Mouse (Mus musculus) layer of hippocampus, adult 2 months (tissue): ENCODE results near the gene Anxa5. TPM values are rescaled to one million over a fixed set of nuclear protein-coding genes. Genes with fewer than 3 reads are reported as not detected.
A peak's percentile ranks its signal among the peaks of the same experiment; 100 is the strongest.

Experiments used
- DNase-seq, 2 experiments: peaks; one replicate each; pipeline ENCODE4 v3.0.0; 2022; ENCODE audit warnings: low spot score in 2 of 2
- H3K27ac ChIP-seq: fragments of 200-600 bp; 2 replicates; pipeline ENCODE4 v1.8.1; 2022
- H3K4me3 ChIP-seq: fragments of 200-600 bp; 2 replicates; pipeline ENCODE4 v1.8.1; 2022; ENCODE audit warnings: mild to moderate bottlenecking
- CTCF ChIP-seq: fragments of 200-600 bp; conservative IDR thresholded peaks from 2 replicates; pipeline ENCODE4 v1.8.1; 2022; ENCODE audit warnings: antibody characterized with exemption, mild to moderate bottlenecking, moderate library complexity
- total RNA-seq, 2 experiments: library from RNA; stranded (reverse); gene quantifications; 2 replicates each; pipeline ENCODE4 v1.2.3; 2021

Gene Anxa5
- total RNA-seq, 2 experiments from 2014 or later, result 48.6 to 53.4 TPM

DNA sequence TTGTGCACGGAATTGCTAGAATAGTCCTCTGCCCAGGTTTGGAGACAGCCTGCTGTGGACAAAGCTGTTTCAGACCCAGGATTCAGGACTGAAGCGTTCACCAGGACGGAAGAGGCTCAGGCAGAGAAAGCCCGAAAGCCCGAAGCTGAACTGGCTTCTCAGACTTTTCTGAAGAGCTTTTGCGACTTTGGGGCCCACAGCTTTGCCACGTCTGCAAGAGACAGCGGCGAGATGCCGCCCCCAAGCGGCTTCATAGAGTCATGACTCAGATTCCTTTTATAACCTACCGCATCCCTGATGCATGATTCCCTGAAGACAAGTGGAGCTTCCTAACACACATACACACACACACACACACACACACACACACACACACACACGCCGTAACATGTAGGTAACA lies 21.1 kb upstream of the Anxa5 start:
- no peak overlapping the region for H3K4me3 ChIP-seq
- H3K27ac ChIP-seq, result no peak overlapping the region
- peak; percentile 77 for TF ChIP-seq CTCF
- DNase-seq, result peak; percentile 55 to 72

DNA sequence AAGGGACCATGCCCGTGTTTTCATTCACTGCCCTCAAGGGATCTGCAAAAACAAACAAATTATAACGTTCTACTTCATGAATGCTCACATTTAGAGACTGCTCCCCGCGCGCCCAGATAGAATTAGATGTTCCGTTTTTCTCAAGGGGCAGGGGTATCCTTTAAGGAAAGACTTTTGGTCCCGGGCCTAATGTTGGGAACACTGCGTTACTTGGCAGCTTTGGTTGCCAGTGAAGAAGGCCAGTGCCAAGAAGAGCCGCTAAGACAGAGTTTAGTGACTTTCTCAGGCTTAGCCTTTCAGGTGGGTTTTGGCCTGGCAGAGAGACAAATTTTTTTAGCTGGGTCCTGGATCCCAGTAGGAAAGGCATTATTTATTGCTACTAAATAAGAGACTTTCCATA lies 20.6 kb upstream of the Anxa5 start:
- no peak for DNase-seq
- no peak for TF ChIP-seq CTCF
- Histone ChIP-seq H3K27ac (no peak overlapping the region), H3K4me3 (no peak overlapping the region)

DNA sequence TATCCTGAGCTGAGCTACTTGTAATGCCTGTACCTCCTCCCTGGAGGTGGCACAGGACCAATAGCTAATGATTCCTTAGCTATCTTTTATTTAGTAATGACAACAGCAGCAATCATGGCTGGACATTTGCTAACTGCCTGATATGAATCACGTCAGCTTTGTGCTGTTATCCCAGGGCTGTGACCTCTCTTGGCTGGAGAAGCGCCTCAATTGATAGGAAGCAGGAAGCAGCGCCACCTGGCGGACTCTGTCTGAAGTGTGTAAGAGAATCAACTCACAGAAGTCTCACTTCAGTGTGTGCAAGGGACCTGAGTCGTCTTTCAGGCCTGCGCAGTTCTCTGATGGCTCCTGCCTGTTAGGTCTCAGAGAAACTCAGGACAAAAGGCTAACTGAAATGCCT lies 19.7 kb upstream of the Anxa5 start:
- Histone ChIP-seq H3K4me3 (peak overlapping the region; percentile 37), H3K27ac (0 out of 2 replicates have a peak overlapping the region, but pooled peaks have one; percentile 8)
- DNase-seq, result peak; percentile 74 to 86
- peak; percentile 95 for TF ChIP-seq CTCF

DNA sequence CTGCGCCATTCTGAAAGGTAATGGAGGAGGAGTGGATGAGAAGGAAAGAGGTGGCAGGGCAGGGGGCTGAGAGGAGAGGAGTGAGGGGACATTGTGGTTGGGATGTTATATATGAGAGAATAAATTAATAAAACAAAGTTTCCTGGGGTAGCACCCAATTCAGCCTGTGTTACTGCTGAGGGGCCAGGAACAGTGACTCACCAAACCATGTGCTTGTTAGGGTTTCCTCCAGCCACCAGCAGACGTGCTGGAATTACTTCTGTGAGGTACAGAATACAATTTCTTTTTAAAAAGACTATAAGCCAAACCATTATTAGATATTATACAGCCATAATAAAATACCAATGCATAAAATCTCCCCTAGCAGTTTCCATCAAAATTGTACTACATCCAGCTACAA lies 18.9 kb upstream of the Anxa5 start:
- no peak overlapping the region for H3K27ac ChIP-seq
- no peak for TF ChIP-seq CTCF

DNA sequence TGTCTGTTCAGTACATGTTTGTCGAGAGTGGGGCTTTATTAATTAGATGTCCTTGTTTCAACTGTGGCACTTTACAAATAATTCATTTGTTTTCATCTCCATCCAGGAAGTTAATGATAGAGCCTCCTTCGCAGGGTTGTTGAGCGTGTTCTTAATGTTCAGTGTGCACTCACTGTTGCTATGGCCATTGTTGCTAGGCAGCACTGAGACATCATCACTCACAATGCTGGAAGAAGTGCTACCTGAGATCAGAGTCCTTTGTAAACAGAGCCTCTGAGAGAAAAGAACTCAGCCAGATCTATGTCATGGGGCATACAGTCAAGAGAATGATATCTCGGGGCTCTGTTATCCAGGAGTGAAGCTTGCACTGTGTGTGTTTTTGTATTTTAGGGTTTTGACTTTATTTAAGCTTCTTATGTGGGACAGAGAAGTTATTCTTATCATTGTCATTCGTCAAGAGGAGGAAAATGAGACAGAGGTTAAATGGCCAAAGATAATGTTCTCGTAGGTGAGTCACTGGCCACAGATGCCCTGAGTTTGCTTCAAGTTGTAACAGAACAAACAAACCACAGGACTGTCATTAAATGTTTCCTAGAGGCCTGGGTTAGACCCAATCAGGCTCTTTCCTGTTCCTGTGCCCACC lies 18.1 kb upstream of the Anxa5 start:
- Histone ChIP-seq H3K27ac (no peak overlapping the region), H3K4me3 (no peak overlapping the region)
- DNase-seq, result no peak
- TF ChIP-seq CTCF, result no peak

More for the DNA sequence above, 18.9 kb upstream of the Anxa5 start:
- no peak overlapping the region for H3K4me3 ChIP-seq
- no peak for DNase-seq

DNA sequence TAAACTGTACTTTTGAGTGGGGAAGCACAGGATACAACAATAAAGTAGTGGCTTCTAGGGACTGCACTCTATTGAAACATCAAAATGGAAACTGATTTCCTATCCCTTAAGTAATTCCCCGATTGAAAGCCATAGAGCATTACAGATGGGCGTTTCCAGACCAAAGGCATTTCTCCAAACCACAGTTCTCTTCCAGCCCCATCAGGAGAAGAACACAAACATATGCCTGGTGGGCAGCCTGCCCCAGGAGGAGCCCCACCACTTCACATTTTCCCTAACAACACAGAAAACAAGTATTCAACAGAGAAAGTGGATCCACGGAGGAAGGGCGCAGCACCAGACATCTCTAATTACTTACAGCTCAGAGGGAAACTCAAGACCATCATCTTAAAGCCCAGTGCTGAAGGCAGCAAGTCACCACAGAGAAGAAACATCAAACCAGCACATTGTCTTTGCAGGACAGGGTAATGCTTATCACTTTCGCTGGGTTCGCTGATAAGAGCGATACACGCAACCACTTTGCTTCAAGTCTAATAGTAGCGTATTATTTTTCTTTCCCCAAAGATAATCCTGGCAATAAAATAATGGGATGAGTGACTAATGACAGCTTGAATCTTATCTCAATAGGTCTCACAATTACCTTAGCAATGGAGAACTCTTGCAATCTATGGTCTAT lies 17.2 kb upstream of the Anxa5 start:
- Histone ChIP-seq H3K27ac (no peak overlapping the region), H3K4me3 (no peak overlapping the region)
- TF ChIP-seq CTCF, result no peak
- DNase-seq, result no peak

DNA sequence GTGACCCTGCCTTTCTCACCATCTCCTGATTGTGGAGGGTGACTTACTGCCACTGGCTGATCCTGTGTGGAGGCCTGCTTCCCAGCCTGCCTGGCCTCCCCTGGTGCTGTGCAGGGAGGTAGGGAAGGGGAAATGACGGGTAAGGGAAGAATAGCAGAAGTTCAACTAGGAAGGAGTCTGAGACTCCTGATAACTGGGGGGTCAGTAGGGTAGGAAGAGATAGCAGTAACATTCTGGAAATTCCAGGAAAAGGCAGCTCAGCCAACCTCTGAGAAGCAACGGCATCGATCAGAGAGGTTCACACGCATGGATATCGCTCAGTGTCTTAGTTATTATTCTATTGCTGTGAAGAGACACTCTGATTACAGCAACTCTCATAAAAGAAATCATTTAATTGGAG lies 15.8 kb upstream of the Anxa5 start:
- DNase-seq, result no peak
- Histone ChIP-seq H3K4me3 (no peak overlapping the region), H3K27ac (no peak overlapping the region)
- TF ChIP-seq CTCF, result no peak

DNA sequence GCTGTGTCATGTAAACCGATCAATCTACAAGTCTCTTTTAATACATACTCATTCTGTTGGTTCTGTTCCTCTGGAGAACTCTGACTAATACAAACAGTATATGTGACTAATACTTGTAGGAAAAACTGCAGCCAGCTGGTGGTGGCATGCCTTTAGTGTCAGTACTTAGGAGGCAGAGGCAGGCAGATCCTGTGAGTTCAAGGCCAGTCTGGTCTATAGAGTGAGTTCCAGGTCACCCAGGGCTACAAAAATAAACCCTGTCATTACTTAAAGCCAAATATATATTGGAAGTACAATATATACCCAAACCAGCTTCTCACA lies 13.9 kb upstream of the Anxa5 start:
- no peak overlapping the region for H3K27ac ChIP-seq
- TF ChIP-seq CTCF, result no peak
- no peak for DNase-seq
- H3K4me3 ChIP-seq, result no peak overlapping the region

DNA sequence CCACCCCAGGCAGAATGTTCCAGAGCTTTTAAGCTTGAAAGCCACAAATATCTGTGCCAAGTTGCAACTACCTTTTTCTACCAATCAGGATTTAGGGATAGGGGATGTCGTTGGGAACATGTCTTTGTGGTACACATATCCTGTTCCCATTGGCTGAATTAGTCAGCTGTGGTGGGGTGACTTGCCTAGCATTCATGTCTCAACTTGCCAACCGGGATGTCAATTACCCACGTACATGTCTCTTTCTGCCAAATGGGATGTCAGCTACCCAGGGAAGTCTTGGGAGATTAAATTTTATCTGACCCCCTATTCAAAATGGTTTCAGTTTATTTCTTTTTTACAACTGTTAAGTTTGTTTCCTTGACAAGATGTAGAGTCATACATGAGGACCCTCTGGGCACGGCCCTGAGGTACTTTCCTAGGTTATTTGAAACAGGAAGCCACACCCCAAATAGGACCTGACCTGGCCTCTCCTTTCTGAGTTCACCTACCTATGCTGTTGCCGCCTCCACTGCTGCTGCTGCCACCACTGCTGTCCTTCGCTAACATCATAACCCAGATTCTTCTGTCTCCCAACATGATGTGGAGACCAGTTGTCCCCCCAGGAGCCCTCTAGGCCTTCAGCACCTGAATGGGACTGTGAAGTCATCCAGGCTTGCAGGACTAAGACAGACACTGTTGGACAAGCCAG lies 13.3 kb upstream of the Anxa5 start:
- no peak for TF ChIP-seq CTCF
- no peak overlapping the region for H3K4me3 ChIP-seq
- no peak for DNase-seq
- no peak overlapping the region for H3K27ac ChIP-seq

DNA sequence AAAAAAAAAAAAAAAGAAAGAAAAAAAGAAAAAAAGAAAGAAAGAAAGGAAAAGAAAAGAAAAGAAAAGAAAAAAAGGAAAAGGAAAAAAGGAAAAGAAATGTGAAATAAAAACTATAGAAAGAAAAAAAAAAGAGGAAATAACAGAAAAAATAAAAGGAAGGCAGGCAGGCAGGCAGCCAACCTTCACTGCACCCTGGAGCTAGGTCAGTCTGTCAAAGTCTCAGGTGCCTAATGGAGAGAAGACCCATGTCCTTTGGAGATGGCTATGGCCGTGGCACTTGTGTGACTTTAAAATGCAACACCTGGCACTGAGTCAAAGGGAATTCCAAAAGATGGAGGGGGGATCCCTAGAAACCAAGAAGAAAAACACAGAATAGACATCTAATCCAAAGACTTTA lies 12.7 kb upstream of the Anxa5 start:
- no peak for TF ChIP-seq CTCF
- H3K27ac ChIP-seq, result no peak overlapping the region
- no peak for DNase-seq
- no peak overlapping the region for H3K4me3 ChIP-seq

DNA sequence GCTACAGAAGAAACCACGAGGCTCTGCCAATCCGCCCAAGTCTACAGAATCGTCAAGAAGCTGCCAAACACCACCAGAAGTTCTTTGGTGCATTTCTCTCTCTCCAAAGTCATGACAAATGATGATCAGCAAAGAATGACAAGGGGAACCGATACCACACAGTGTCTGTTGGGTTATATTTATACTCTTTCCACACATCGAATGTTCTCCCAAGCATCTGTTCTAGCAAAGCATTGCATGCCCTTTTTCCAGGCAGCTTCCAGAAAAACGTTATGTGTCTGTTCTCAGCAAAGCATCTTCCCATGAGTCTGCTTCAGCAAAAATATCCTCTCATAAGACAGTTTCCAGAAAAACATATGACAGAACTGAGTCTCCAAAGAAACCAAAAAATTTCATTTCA lies 11.2 kb upstream of the Anxa5 start:
- TF ChIP-seq CTCF, result no peak
- Histone ChIP-seq H3K27ac (no peak overlapping the region), H3K4me3 (no peak overlapping the region)
- no peak for DNase-seq

DNA sequence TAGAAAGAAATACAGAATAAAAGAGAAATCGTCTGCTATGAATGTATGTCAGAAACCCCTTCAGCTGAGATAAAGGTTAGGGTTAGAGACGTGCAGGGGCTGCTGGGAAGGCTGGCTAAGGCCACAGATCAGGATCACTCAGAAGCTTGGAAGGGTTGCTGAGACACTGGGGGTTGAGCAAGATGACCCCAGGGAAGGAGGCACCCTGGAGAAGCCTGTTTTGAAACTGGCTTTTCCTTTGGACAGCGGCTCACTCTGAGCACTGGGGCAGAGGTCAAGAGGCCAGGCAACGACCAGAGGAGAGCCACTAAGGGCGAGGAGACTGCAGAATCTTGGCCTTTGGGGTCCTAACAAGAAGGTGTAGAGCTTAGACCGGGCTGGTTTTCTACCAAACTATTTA lies 10.5 kb upstream of the Anxa5 start:
- Histone ChIP-seq H3K27ac (no peak overlapping the region), H3K4me3 (no peak overlapping the region)
- no peak for DNase-seq
- no peak for TF ChIP-seq CTCF

DNA sequence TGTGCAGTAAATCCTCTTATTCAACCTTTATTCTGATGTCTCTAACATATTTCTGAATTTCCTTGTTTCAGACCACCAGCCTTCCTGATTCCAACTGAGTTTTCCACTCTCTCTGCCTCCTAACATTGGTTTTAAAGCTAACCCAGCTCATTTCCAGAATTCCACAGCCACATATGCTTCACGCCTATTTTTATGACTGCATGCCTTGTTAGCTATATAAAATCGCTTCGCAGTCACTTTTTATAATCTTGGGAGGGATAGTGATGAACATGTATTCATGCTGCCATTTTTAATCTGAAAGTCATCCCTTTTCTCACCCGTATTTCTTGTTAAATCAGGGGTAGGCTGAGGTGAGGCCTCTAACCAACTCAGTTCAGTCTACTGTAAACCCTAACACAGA lies 8.6 kb upstream of the Anxa5 start:
- H3K27ac ChIP-seq, result no peak overlapping the region
- H3K4me3 ChIP-seq, result no peak overlapping the region
- no peak for TF ChIP-seq CTCF
- no peak for DNase-seq

DNA sequence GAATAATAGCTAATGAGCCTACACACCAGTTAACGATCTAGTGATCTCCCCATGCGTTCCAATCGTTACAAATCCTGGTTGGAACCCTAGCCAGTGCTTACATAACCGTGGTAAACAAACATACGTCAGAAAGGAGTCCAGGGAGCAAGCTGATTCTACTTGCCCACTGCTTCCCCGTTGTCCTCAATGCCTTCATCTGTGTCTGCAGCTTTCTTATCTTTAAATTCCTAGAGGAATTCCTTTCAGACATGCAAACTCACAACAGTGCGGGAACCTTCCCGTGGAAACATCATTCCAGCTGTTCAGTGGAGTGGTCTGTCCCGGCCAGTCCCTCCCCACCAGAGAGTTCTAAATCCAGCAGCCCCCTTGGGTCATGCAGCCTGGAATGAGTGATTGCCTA lies 7.2 kb upstream of the Anxa5 start:
- no peak for DNase-seq
- TF ChIP-seq CTCF, result no peak
- H3K27ac ChIP-seq, result no peak overlapping the region
- no peak overlapping the region for H3K4me3 ChIP-seq
